Mouse (Mus musculus): Measurements from ENCODE around the gene Olfr955. TPM values are rescaled to one million over a fixed set of nuclear protein-coding genes. Genes with fewer than 3 reads are reported as not detected.

Olfr955 gene
- polyA plus RNA-seq (2012; rRNA removed), result not detected in 2 replicates
- not detected in 2 replicates for polyA plus RNA-seq (2014; fragmentation: Nextera tagmentation; extraction: Ambion mirVana)

GRCm38 (mm10) chr9:39471844-39472243 lies at the start of gene Olfr955:
Gene Olfr955 (minus strand): TSS chr9:39471944.
- 45% methylated on average over 1 of the region's 1 CpGs for WGBS
- Histone ChIP-seq H3K36me3 (ENCODE audit: control insufficient read depth, insufficient read depth, low read length) (no peaks in the 10 kb centered on the region), H3K9ac (ENCODE audit: low read depth, low read length, severe bottlenecking) (no peak within 1 kb of the TSS), H3K27me3 (ENCODE audit: control insufficient read depth, insufficient read depth, low read length) (no peaks in the 10 kb centered on the region), H3K4me2 (replicated peaks; ENCODE audit: low read depth, low read length, severe bottlenecking) (no peak within 1 kb of the TSS), H3K4me3 (replicated peaks; ENCODE audit: low read length) (no peak within 1 kb of the TSS), H3K27ac (replicated peaks; ENCODE audit: low read depth, low read length) (no peak within 1 kb of the TSS), H3K4me1 (ENCODE audit: control insufficient read depth, insufficient read depth, low read length) (no peaks in the 10 kb centered on the region), H3K9me3 (ENCODE audit: control insufficient read depth, low read length) (no peaks in the 10 kb centered on the region)
- ATAC-seq (ENCODE audit: low FRiP score, low read depth), result no peak
- no peak for TF ChIP-seq POLR2A (IDR thresholded peaks at IDR 0.05; ENCODE audit: borderline replicate concordance, extremely low read depth, insufficient read depth, insufficient read length)
- no peak for DNase-seq (ENCODE audit: low spot score)

GRCm38 (mm10) chr9:39518595-39518994 lies 46.9 kb upstream of the Olfr955 start:
- Histone ChIP-seq H3K9me3 (ENCODE audit: control insufficient read depth, low read length) (no peaks in the 10 kb centered on the region), H3K27ac (replicated peaks; ENCODE audit: low read depth, low read length) (no peak overlapping the region), H3K9ac (ENCODE audit: low read depth, low read length, severe bottlenecking) (no peak overlapping the region), H3K4me1 (ENCODE audit: control insufficient read depth, insufficient read depth, low read length) (no peaks in the 10 kb centered on the region), H3K27me3 (ENCODE audit: control insufficient read depth, insufficient read depth, low read length) (no peaks in the 10 kb centered on the region), H3K4me3 (replicated peaks; ENCODE audit: low read length) (no peak overlapping the region), H3K36me3 (ENCODE audit: control insufficient read depth, insufficient read depth, low read length) (no peaks in the 10 kb centered on the region), H3K4me2 (replicated peaks; ENCODE audit: low read depth, low read length, severe bottlenecking) (no peak overlapping the region)
- peak; percentile 30 for DNase-seq (ENCODE audit: low spot score)
- ATAC-seq (ENCODE audit: low FRiP score, low read depth), result peak; percentile 53; the same call in 1 of the 2 replicates
- no peak for TF ChIP-seq POLR2A (IDR thresholded peaks at IDR 0.05; ENCODE audit: borderline replicate concordance, extremely low read depth, insufficient read depth, insufficient read length)

GRCm38 (mm10) chr9:39515531-39515930 lies 43.8 kb upstream of the Olfr955 start, which contains the start of gene Olfr957:
Gene Olfr957 (minus strand): TSS chr9:39515809.
- TF ChIP-seq POLR2A (IDR thresholded peaks at IDR 0.05; ENCODE audit: borderline replicate concordance, extremely low read depth, insufficient read depth, insufficient read length), result no peak
- DNase-seq (ENCODE audit: low spot score), result peak; percentile 80
- H3K36me3 ChIP-seq (ENCODE audit: control insufficient read depth, insufficient read depth, low read length), result no peaks in the 10 kb centered on the region
- H3K4me1 ChIP-seq (ENCODE audit: control insufficient read depth, insufficient read depth, low read length), result no peaks in the 10 kb centered on the region
- 43% methylated on average over 3 of the region's 3 CpGs for WGBS
- peak; percentile 55; the same call in 1 of the 2 replicates for ATAC-seq (ENCODE audit: low FRiP score, low read depth)
- H3K9me3 ChIP-seq (ENCODE audit: control insufficient read depth, low read length), result no peaks in the 10 kb centered on the region
- H3K4me3 ChIP-seq (replicated peaks; ENCODE audit: low read length), result no peak within 1 kb of the TSS
- no peak within 1 kb of the TSS for H3K9ac ChIP-seq (ENCODE audit: low read depth, low read length, severe bottlenecking)
- H3K4me2 ChIP-seq (replicated peaks; ENCODE audit: low read depth, low read length, severe bottlenecking), result no peak within 1 kb of the TSS
- H3K27me3 ChIP-seq (ENCODE audit: control insufficient read depth, insufficient read depth, low read length), result no peaks in the 10 kb centered on the region
- H3K27ac ChIP-seq (replicated peaks; ENCODE audit: low read depth, low read length), result no peak within 1 kb of the TSS

- H3K4me1 ChIP-seq (ENCODE audit: control insufficient read depth, insufficient read depth, low read length), result no peaks in the 10 kb centered on the region
- H3K36me3 ChIP-seq (ENCODE audit: control insufficient read depth, insufficient read depth, low read length), result no peaks in the 10 kb centered on the region
- ATAC-seq (ENCODE audit: low FRiP score, low read depth) (no peak), DNase-seq (ENCODE audit: low spot score) (no peak)
- H3K27ac ChIP-seq (replicated peaks; ENCODE audit: low read depth, low read length), result no peak overlapping the region
- H3K9ac ChIP-seq (ENCODE audit: low read depth, low read length, severe bottlenecking), result no peak overlapping the region
- 81% methylated on average over 9 of the region's 9 CpGs for WGBS
- no peaks in the 10 kb centered on the region for H3K27me3 ChIP-seq (ENCODE audit: control insufficient read depth, insufficient read depth, low read length)
- TF ChIP-seq POLR2A (IDR thresholded peaks at IDR 0.05; ENCODE audit: borderline replicate concordance, extremely low read depth, insufficient read depth, insufficient read length), result no peak
- H3K4me3 ChIP-seq (replicated peaks; ENCODE audit: low read length), result no peak overlapping the region
- H3K9me3 ChIP-seq (ENCODE audit: control insufficient read depth, low read length), result no peaks in the 10 kb centered on the region
- H3K4me2 ChIP-seq (replicated peaks; ENCODE audit: low read depth, low read length, severe bottlenecking), result no peak overlapping the region
These were observed 37.7 kb upstream of the Olfr955 start for GRCm38 (mm10) chr9:39509412-39509811.

GRCm38 (mm10) chr9:39508998-39509397 lies 37.3 kb upstream of the Olfr955 start:
- no peak overlapping the region for H3K4me2 ChIP-seq (replicated peaks; ENCODE audit: low read depth, low read length, severe bottlenecking)
- no peak overlapping the region for H3K9ac ChIP-seq (ENCODE audit: low read depth, low read length, severe bottlenecking)
- H3K4me1 ChIP-seq (ENCODE audit: control insufficient read depth, insufficient read depth, low read length), result no peaks in the 10 kb centered on the region
- H3K36me3 ChIP-seq (ENCODE audit: control insufficient read depth, insufficient read depth, low read length), result no peaks in the 10 kb centered on the region
- WGBS, result 13% methylated on average over 6 of the region's 6 CpGs
- H3K27me3 ChIP-seq (ENCODE audit: control insufficient read depth, insufficient read depth, low read length), result no peaks in the 10 kb centered on the region
- no peaks in the 10 kb centered on the region for H3K9me3 ChIP-seq (ENCODE audit: control insufficient read depth, low read length)
- H3K27ac ChIP-seq (replicated peaks; ENCODE audit: low read depth, low read length), result no peak overlapping the region
- no peak for TF ChIP-seq POLR2A (IDR thresholded peaks at IDR 0.05; ENCODE audit: borderline replicate concordance, extremely low read depth, insufficient read depth, insufficient read length)
- H3K4me3 ChIP-seq (replicated peaks; ENCODE audit: low read length), result no peak overlapping the region
- ATAC-seq (ENCODE audit: low FRiP score, low read depth) (no peak), DNase-seq (ENCODE audit: low spot score) (peak; percentile 69)

- WGBS, result 86% methylated on average over 2 of the region's 2 CpGs
- Histone ChIP-seq H3K4me1 (ENCODE audit: control insufficient read depth, insufficient read depth, low read length) (no peaks in the 10 kb centered on the region), H3K27me3 (ENCODE audit: control insufficient read depth, insufficient read depth, low read length) (no peaks in the 10 kb centered on the region), H3K9ac (ENCODE audit: low read depth, low read length, severe bottlenecking) (no peak within 1 kb of the TSS), H3K4me3 (replicated peaks; ENCODE audit: low read length) (no peak within 1 kb of the TSS), H3K27ac (replicated peaks; ENCODE audit: low read depth, low read length) (no peak within 1 kb of the TSS), H3K4me2 (replicated peaks; ENCODE audit: low read depth, low read length, severe bottlenecking) (no peak within 1 kb of the TSS), H3K9me3 (ENCODE audit: control insufficient read depth, low read length) (no peaks in the 10 kb centered on the region), H3K36me3 (ENCODE audit: control insufficient read depth, insufficient read depth, low read length) (no peaks in the 10 kb centered on the region)
- ATAC-seq (ENCODE audit: low FRiP score, low read depth) (no peak), DNase-seq (ENCODE audit: low spot score) (no peak)
- no peak for TF ChIP-seq POLR2A (IDR thresholded peaks at IDR 0.05; ENCODE audit: borderline replicate concordance, extremely low read depth, insufficient read depth, insufficient read length)
These were observed 22.2 kb upstream of the Olfr955 start, which contains the start of gene Olfr44 for GRCm38 (mm10) chr9:39493895-39494294. Gene Olfr44 (minus strand): TSS chr9:39493995.
